Mouse (Mus musculus) stomach, embryonic 15.5 days (tissue): ENCODE measurements around the gene Ccnd3. TPM values are rescaled to one million over a fixed set of nuclear protein-coding genes. Genes with fewer than 3 reads are reported as not detected.

ENCODE experiments used
- ATAC-seq: fragments of 200-750 bp; cut with Nextera tagmentation; 2 replicates; pipeline ENCODE4 v1.8.0; 2017; ENCODE audit warnings: low read depth, moderate number of reproducible peaks, moderate TSS enrichment; ENCODE audit not compliant: insufficient read depth, low FRiP score
- H3K27ac ChIP-seq: fragments of 300-500 bp; sonication (generic); 2 replicates; pipeline ENCODE4 v1.5.1; 2015; ENCODE audit warnings: mild to moderate bottlenecking, inconsistent platforms
- H3K27me3 ChIP-seq: fragments of 300-500 bp; sonication (generic); replicated peaks from 2 replicates; pipeline ENCODE4 v1.6.1; 2015; ENCODE audit warnings: inconsistent platforms
- H3K36me3 ChIP-seq: fragments of 300-500 bp; sonication (generic); 2 replicates; pipeline ENCODE4 v1.6.1; 2015; ENCODE audit warnings: inconsistent platforms
- H3K4me1 ChIP-seq: fragments of 300-500 bp; sonication (generic); 2 replicates; pipeline ENCODE4 v1.6.1; 2015; ENCODE audit warnings: inconsistent platforms
- H3K4me2 ChIP-seq: fragments of 300-500 bp; sonication (generic); 2 replicates; pipeline ENCODE4 v1.6.1; 2015; ENCODE audit warnings: mild to moderate bottlenecking, inconsistent platforms
- H3K4me3 ChIP-seq: fragments of 300-500 bp; sonication (generic); replicated peaks from 2 replicates; pipeline ENCODE4 v1.5.1; 2015; ENCODE audit warnings: inconsistent platforms
- H3K9ac ChIP-seq: fragments of 300-500 bp; sonication (generic); 2 replicates; pipeline ENCODE4 v1.6.1; 2015; ENCODE audit warnings: inconsistent platforms
- H3K9me3 ChIP-seq: fragments of 300-500 bp; sonication (generic); 2 replicates; pipeline ENCODE4 v1.6.1; 2016; ENCODE audit warnings: inconsistent platforms
- WGBS: fragments of 180-500 bp; shearing (Covaris S2); methylation state at CpG from one replicate; pipeline ENCODE4 v1.1.7; 2015; 5-methylcytosine and 5-hydroxymethylcytosine counted together
- polyA plus RNA-seq: library from polyadenylated mRNA; unstranded; fragments of >200 nt; fragmentation: Nextera tagmentation; extraction: Ambion mirVana; gene quantifications from 2 replicates; pipeline ENCODE4 v1.2.1, GENCODE M21; 2015

The Ccnd3 gene
- polyA plus RNA-seq, 1 experiment from 2014 or later: 408 TPM

DNA sequence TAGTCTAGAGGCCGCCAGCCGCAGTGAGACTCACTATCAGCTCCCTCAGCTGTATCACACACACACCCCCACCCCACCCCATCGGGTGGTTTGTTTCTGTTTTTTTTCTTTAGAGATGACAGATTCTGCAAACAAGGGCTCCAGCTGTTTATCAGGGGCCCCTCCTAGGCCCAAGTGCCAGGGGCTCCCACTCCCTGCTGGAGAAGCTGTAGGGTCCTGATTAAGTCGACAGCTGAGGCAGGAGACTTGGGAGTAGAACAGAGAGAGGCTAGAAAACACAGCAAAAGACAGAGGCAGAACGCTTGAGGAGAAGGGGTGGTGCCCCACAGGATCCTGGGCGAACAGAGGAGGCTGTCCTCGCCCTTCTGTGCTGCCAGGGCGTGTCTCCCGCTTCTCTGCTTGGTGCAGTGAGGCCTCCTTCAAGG is 31.0 kb downstream of the Ccnd3 start:
- H3K27ac ChIP-seq: no peak overlapping the region
- 50% methylated on average over 9 of the region's 9 CpGs for WGBS
- H3K4me1 ChIP-seq: peaks cover 4% of the 10 kb centered on the region; the same call in 1 of the 2 replicates
- H3K4me2 ChIP-seq: no peak overlapping the region
- peak; percentile 89 for ATAC-seq
- H3K27me3 ChIP-seq: no peaks in the 10 kb centered on the region
- H3K36me3 ChIP-seq: no peaks in the 10 kb centered on the region
- H3K4me3 ChIP-seq: no peak overlapping the region
- no peaks in the 10 kb centered on the region for H3K9me3 ChIP-seq
- H3K9ac ChIP-seq: no peak overlapping the region

GRCm38 (mm10) chr17:47538049-47538448 is 33.2 kb downstream of the Ccnd3 start:
- Histone ChIP-seq H3K9ac (no peak overlapping the region), H3K4me3 (no peak overlapping the region), H3K27ac (no peak overlapping the region), H3K9me3 (no peaks in the 10 kb centered on the region), H3K36me3 (no peaks in the 10 kb centered on the region), H3K4me2 (no peak overlapping the region), H3K27me3 (no peaks in the 10 kb centered on the region), H3K4me1 (peaks cover 8% of the 10 kb centered on the region)
- 79% methylated on average over 3 of the region's 3 CpGs for WGBS
- ATAC-seq: no peak

- Histone ChIP-seq H3K27ac (no peak overlapping the region), H3K9ac (no peak overlapping the region), H3K27me3 (no peaks in the 10 kb centered on the region), H3K4me3 (no peak overlapping the region), H3K4me1 (peaks cover 8% of the 10 kb centered on the region), H3K4me2 (no peak overlapping the region), H3K36me3 (no peaks in the 10 kb centered on the region), H3K9me3 (no peaks in the 10 kb centered on the region)
- ATAC-seq: no peak
- 86% methylated on average over 4 of the region's 4 CpGs for WGBS
Measured at GRCm38 (mm10) chr17:47539128-47539527, 34.3 kb downstream of the Ccnd3 start.

- no peaks in the 10 kb centered on the region for H3K36me3 ChIP-seq
- no peak overlapping the region for H3K4me3 ChIP-seq
- H3K9me3 ChIP-seq: no peaks in the 10 kb centered on the region
- no peak for ATAC-seq
- H3K27me3 ChIP-seq: no peaks in the 10 kb centered on the region
- H3K4me2 ChIP-seq: no peak overlapping the region
- peaks cover 4% of the 10 kb centered on the region; the same call in 1 of the 2 replicates for H3K4me1 ChIP-seq
- no peak overlapping the region for H3K9ac ChIP-seq
- no peak overlapping the region for H3K27ac ChIP-seq
- WGBS: 70% methylated on average over 5 of the region's 5 CpGs
Measured at GRCm38 (mm10) chr17:47542061-47542460, 37.2 kb downstream of the Ccnd3 start.

DNA sequence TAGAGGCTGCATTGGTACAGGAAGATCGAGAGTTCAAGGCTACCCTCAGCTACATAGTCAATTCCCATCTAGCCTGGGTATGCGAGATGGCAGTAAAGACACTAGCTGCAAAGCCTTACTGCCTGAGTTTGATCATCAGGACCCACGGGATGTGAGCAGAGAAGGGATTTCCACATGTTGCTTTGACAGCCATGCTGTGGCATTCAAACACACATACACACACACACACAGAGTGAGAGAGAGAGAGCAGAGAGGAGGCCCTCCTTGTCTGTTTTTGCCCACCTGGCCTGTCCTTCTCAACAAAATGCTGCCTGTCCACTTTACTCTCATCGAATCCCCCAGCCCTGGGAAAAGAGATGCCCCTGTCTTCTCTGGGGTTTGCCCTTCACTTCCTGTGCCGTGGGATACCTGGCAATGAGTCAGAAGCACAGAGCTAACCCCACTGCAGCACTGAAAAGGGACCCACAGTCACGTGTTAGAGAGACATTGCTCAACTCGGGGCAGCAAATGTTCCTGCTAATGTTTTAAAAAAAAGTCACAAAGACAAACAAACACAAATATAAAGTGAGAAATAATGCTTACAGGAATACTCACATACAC is 38.3 kb downstream of the Ccnd3 start:
- Histone ChIP-seq H3K9me3 (no peaks in the 10 kb centered on the region), H3K4me3 (no peak overlapping the region), H3K4me2 (no peak overlapping the region), H3K36me3 (no peaks in the 10 kb centered on the region), H3K27ac (no peak overlapping the region), H3K27me3 (no peaks in the 10 kb centered on the region), H3K4me1 (peaks cover 4% of the 10 kb centered on the region; the same call in 1 of the 2 replicates), H3K9ac (no peak overlapping the region)
- no peak for ATAC-seq
- 66% methylated on average over 7 of the region's 7 CpGs for WGBS

- no peaks in the 10 kb centered on the region for H3K36me3 ChIP-seq
- no peak overlapping the region for H3K4me3 ChIP-seq
- WGBS: 86% methylated on average over 12 of the region's 12 CpGs
- no peak overlapping the region for H3K27ac ChIP-seq
- no peak overlapping the region for H3K4me2 ChIP-seq
- H3K9ac ChIP-seq: no peak overlapping the region
- no peaks in the 10 kb centered on the region for H3K27me3 ChIP-seq
- H3K9me3 ChIP-seq: no peaks in the 10 kb centered on the region
- H3K4me1 ChIP-seq: peaks cover 4% of the 10 kb centered on the region; the same call in 1 of the 2 replicates
- ATAC-seq: no peak
Measured at GRCm38 (mm10) chr17:47545154-47545553, 40.3 kb downstream of the Ccnd3 start.

- Histone ChIP-seq H3K27ac (peak overlapping the region; percentile 49), H3K36me3 (no peaks in the 10 kb centered on the region), H3K9me3 (no peaks in the 10 kb centered on the region), H3K4me3 (no peak overlapping the region), H3K27me3 (no peaks in the 10 kb centered on the region), H3K9ac (no peak overlapping the region), H3K4me1 (peaks cover 4% of the 10 kb centered on the region; the same call in 1 of the 2 replicates), H3K4me2 (0 out of 2 replicates have a peak overlapping the region, but pooled peaks have one; percentile 29)
- no peak; the same call in 1 of the 2 replicates for ATAC-seq
- WGBS: 68% methylated on average over 17 of the region's 17 CpGs
Measured at GRCm38 (mm10) chr17:47545861-47546331, 41.0 kb downstream of the Ccnd3 start.

DNA sequence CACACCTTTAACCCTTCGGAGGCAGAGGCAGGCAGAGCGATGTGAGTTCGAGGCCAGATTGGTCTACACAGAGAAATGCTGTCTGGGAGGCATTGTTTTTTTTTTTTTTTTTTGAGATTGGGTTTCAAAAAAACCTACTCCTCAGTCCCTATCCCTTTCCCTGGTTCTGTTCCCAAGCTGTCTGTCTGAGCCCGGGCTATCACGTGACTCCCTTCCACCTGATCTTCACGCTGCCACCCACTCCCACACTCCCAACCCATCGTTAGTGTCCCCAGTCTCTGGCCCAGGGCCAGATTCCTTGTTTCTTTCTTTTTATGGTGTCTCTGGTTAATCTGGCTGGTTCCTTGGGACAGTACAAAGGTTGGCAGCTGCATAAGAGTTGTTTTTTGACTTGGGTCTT is 46.2 kb downstream of the Ccnd3 start:
- no peaks in the 10 kb centered on the region for H3K9me3 ChIP-seq
- no peak for ATAC-seq
- H3K4me3 ChIP-seq: no peak overlapping the region
- WGBS: 74% methylated on average over 7 of the region's 7 CpGs
- no peaks in the 10 kb centered on the region for H3K36me3 ChIP-seq
- H3K9ac ChIP-seq: no peak overlapping the region
- no peak overlapping the region for H3K4me2 ChIP-seq
- 0 out of 2 replicates have a peak, but pooled peaks cover 3% of the 10 kb centered on the region for H3K4me1 ChIP-seq
- H3K27me3 ChIP-seq: no peaks in the 10 kb centered on the region
- H3K27ac ChIP-seq: no peak overlapping the region

DNA sequence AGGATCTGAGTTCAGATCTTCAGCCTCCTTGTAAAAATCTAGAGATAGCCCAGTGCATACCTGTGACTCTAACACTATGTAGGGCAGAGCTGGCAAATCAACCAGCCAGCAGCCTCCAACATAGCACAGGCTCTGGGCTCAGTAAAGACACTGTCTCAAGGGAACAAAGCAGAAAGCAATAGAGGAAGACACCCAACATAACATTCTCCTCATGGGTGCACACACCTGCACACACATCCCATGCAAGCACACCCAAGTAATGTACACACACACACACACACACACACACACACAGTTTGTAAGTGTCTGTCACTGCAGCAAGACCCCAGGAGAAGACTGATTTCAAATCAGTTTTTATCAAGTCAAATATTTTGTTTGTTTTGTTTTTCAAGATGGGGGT is 48.1 kb downstream of the Ccnd3 start:
- Histone ChIP-seq H3K27ac (no peak overlapping the region), H3K9me3 (no peaks in the 10 kb centered on the region), H3K27me3 (no peaks in the 10 kb centered on the region), H3K9ac (no peak overlapping the region), H3K36me3 (no peaks in the 10 kb centered on the region), H3K4me1 (0 out of 2 replicates have a peak, but pooled peaks cover 7% of the 10 kb centered on the region), H3K4me2 (no peak overlapping the region), H3K4me3 (no peak overlapping the region)
- ATAC-seq: no peak

- WGBS: 70% methylated on average over 10 of the region's 10 CpGs
- no peak overlapping the region for H3K4me3 ChIP-seq
- ATAC-seq: no peak
Measured at GRCm38 (mm10) chr17:47554621-47555020, 49.8 kb downstream of the Ccnd3 start.

GRCm38 (mm10) chr17:47557179-47557578 is 52.3 kb downstream of the Ccnd3 start:
- no peak for ATAC-seq
- peak overlapping the region; percentile 11; the same call in 1 of the 2 replicates for H3K27ac ChIP-seq
- H3K4me2 ChIP-seq: no peak overlapping the region
- no peaks in the 10 kb centered on the region for H3K36me3 ChIP-seq
- H3K4me1 ChIP-seq: peaks cover 6% of the 10 kb centered on the region; the same call in 1 of the 2 replicates
- no peaks in the 10 kb centered on the region for H3K9me3 ChIP-seq
- no peak overlapping the region for H3K4me3 ChIP-seq
- WGBS: 62% methylated on average over 3 of the region's 3 CpGs
- no peaks in the 10 kb centered on the region for H3K27me3 ChIP-seq
- no peak overlapping the region for H3K9ac ChIP-seq

More at GRCm38 (mm10) chr17:47554621-47555020, 49.8 kb downstream of the Ccnd3 start:
- Histone ChIP-seq H3K36me3 (no peaks in the 10 kb centered on the region), H3K27me3 (no peaks in the 10 kb centered on the region), H3K27ac (no peak overlapping the region), H3K4me1 (0 out of 2 replicates have a peak, but pooled peaks cover 7% of the 10 kb centered on the region), H3K9me3 (no peaks in the 10 kb centered on the region), H3K4me2 (no peak overlapping the region), H3K9ac (no peak overlapping the region)

- ATAC-seq: peak; percentile 70
- WGBS: 42% methylated on average over 6 of the region's 6 CpGs
Measured at GRCm38 (mm10) chr17:47559726-47560125, 54.9 kb downstream of the Ccnd3 start.

More at GRCm38 (mm10) chr17:47559726-47560125, 54.9 kb downstream of the Ccnd3 start:
- Histone ChIP-seq H3K9me3 (no peaks in the 10 kb centered on the region), H3K9ac (no peak overlapping the region), H3K4me2 (no peak overlapping the region), H3K27me3 (no peaks in the 10 kb centered on the region), H3K4me1 (peaks cover 6% of the 10 kb centered on the region; the same call in 1 of the 2 replicates), H3K27ac (peak overlapping the region; percentile 76), H3K36me3 (no peaks in the 10 kb centered on the region), H3K4me3 (no peak overlapping the region)
